ENCODE assay signal across 32 mouse cellular contexts in the genomic region with DNA sequence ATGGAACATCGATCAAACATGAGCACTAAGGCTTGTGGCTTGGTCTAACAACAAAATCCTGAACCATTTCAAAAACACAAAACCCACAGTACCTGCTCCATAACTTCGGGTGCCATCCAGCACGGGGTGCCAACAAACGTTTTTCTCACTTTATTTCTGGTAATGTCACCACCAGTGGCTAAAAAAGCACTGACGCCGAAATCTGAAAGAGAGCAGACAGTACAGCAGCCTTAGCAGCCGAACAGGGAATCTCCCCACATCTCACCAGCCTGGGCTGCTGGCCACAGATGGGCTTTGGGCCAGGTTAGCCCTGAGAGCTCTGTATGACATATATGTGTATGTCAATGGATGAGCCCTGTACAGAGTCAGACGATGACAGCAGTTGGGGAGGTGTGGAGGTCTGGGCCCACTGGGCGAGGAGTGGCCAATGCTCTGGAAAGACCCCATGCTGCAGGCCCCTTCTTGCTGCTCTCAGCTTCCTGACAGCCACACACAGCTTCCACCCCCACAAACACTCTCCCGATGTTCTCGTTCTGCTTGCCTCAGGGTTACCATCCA. TPM values are rescaled to one million over a fixed set of nuclear protein-coding genes. Genes with fewer than 3 reads are reported as not detected.
DNase-seq lines count a peak whose midpoint lies in the region; TF ChIP-seq lines count a peak whose summit lies in the region.
"Had no signal": no experiment of that assay in that cellular context is flagged by ENCODE, and none has a peak within 500 bp of the region (broad histone marks: within the 10 kb centered on the region; RNA-seq: fewer than 3 reads in every experiment).

No protein-coding gene starts in this region.

- TF ChIP-seq CTCF in CH12.LX (conservative IDR thresholded peaks at IDR 0.05 in 1 of 2, IDR thresholded peaks at IDR 0.05 in 1 of 2; ENCODE audit: low read depth in 2 of 2, low read length in 2 of 2), result no peak

- no peak for TF ChIP-seq EP300 in CH12.LX (IDR thresholded peaks at IDR 0.05; ENCODE audit: low read length)

- no peak for TF ChIP-seq RAD21 in CH12.LX (IDR thresholded peaks at IDR 0.05; ENCODE audit: low read depth, low read length)

- no peak overlapping the region for H3K27ac ChIP-seq in CH12.LX (ENCODE audit: insufficient read depth, low read depth)
- no peak overlapping the region for H3K27ac ChIP-seq in forebrain, embryonic 10.5 days
- H3K27ac ChIP-seq: embryonic facial prominence, embryonic 15.5 days; forebrain, embryonic 15.5 days; heart, embryonic 13.5 days; hindbrain, postnatal 0 days; neural tube, embryonic 13.5 days had no signal

- in situ Hi-C loops in CH12.LX (cut with MboI; ENCODE audit: low pct_ligation_motif_present, low pct_unique_long_range_greater_than_20kb, low sequenced_read_pairs), result no loop called here

- H3K4me3 ChIP-seq in CH12.LX (replicated peaks in 1 of 3; ENCODE audit: low read depth in 2 of 3, low read length in 2 of 3, poor library complexity in 1 of 3), result no peak overlapping the region
- H3K4me3 ChIP-seq in forebrain, embryonic 10.5 days, result no peak overlapping the region
- H3K4me3 ChIP-seq: embryonic facial prominence, embryonic 15.5 days; forebrain, embryonic 15.5 days; heart, embryonic 13.5 days; myocyte; neural tube, embryonic 13.5 days had no signal

- H3K4me2 ChIP-seq in CH12.LX (ENCODE audit: insufficient read depth, low read depth, poor library complexity, severe bottlenecking), result peak overlapping the region; percentile 52; the same call in 1 of the 2 replicates
- H3K4me2 ChIP-seq: embryonic facial prominence, embryonic 15.5 days; forebrain, embryonic 15.5 days; heart, embryonic 13.5 days; neural tube, embryonic 13.5 days had no signal

- DNase-seq in frontal cortex, postnatal 36 days (ENCODE audit: low spot score in 2 of 2), result peak; percentile 30 to 56
- no peak for DNase-seq in frontal cortex, postnatal 14 days (ENCODE audit: low spot score in 2 of 2)
- peak; percentile 38 for DNase-seq in CH12.LX (ENCODE audit: extremely low read depth)
- DNase-seq in induced T-regulatory cell, adult 2 months (ENCODE audit: low read depth), result peak; percentile 55
- peak; percentile 24 for DNase-seq in right cerebral cortex, postnatal 14 days
- no peak for DNase-seq in yolk sac, embryonic 10.5 days (ENCODE audit: low spot score)
- no peak for DNase-seq in forebrain, embryonic 10.5 days (ENCODE audit: extremely low spot score, low spot score)
- DNase-seq: adrenal gland, postnatal 10 days; cerebellum, adult 8-10 months; heart, postnatal 14 days; kidney, postnatal 25 days; layer of hippocampus, postnatal 36 days; lung, postnatal 4 days; retina, postnatal 1 day; spleen, adult 18-20 months; thymus, postnatal 14 days had no signal

- H3K9ac ChIP-seq in CH12.LX (ENCODE audit: insufficient read depth, low read depth), result no peak overlapping the region
- H3K9ac ChIP-seq: embryonic facial prominence, embryonic 15.5 days; forebrain, embryonic 15.5 days; heart, embryonic 13.5 days; neural tube, embryonic 13.5 days had no signal

- H3K36me3 ChIP-seq in CH12.LX (replicated peaks in 1 of 2; ENCODE audit: control insufficient read depth in 1 of 2, insufficient read depth in 1 of 2, low read length in 1 of 2), result peaks cover 13 to 49% of the 10 kb centered on the region in 2 experiments
- H3K36me3 ChIP-seq in forebrain, embryonic 10.5 days (replicated peaks), result peaks cover 68% of the 10 kb centered on the region

- WGBS in forebrain, embryonic 10.5 days, result 95% methylated on average over 11 of the region's 11 CpGs

- no peaks in the 10 kb centered on the region for H3K79me2 ChIP-seq in CH12.LX (replicated peaks; ENCODE audit: control insufficient read depth, extremely low read depth, insufficient read depth, poor library complexity, severe bottlenecking)

- H3K4me1 ChIP-seq in CH12.LX (ENCODE audit: control insufficient read depth in 1 of 2, insufficient read depth in 2 of 2), result peaks cover 24 to 73% of the 10 kb centered on the region in 2 experiments
- H3K4me1 ChIP-seq in forebrain, embryonic 10.5 days, result no peaks in the 10 kb centered on the region
- H3K4me1 ChIP-seq: embryonic facial prominence, embryonic 15.5 days; forebrain, embryonic 15.5 days; heart, embryonic 13.5 days; neural tube, embryonic 13.5 days had no signal

- no peaks in the 10 kb centered on the region for H3K27me3 ChIP-seq in CH12.LX (replicated peaks)
- H3K27me3 ChIP-seq in forebrain, embryonic 10.5 days (ENCODE audit: poor library complexity, severe bottlenecking), result no peaks in the 10 kb centered on the region
- H3K27me3 ChIP-seq: embryonic facial prominence, embryonic 15.5 days; forebrain, embryonic 15.5 days; heart, embryonic 13.5 days; neural tube, embryonic 13.5 days had no signal

- dilution Hi-C loops in CH12.LX (cut with MboI; ENCODE audit: extremely low pct_ligation_motif_present, extremely low pct_unique_long_range_greater_than_20kb, low sequenced_read_pairs), result no loop called here

- H3K9me3 ChIP-seq in CH12.LX (replicated peaks; ENCODE audit: low read length), result no peaks in the 10 kb centered on the region
- no peaks in the 10 kb centered on the region for H3K9me3 ChIP-seq in forebrain, embryonic 10.5 days
- H3K9me3 ChIP-seq: embryonic facial prominence, embryonic 15.5 days; forebrain, embryonic 15.5 days; heart, embryonic 13.5 days; neural tube, embryonic 13.5 days had no signal

- no peak for TF ChIP-seq POLR2A in CH12.LX (IDR thresholded peaks at IDR 0.05; ENCODE audit: low read depth, low read length)

TF ChIP-seq in CH12.LX, 34 proteins besides CTCF, POLR2A, EP300 and RAD21:
- TF ChIP-seq HCFC1 (IDR thresholded peaks at IDR 0.05; ENCODE audit: low read depth, low read length), result no peak
- TF ChIP-seq TCF12 (IDR thresholded peaks at IDR 0.05; ENCODE audit: low read depth, low read length), result 0 out of 2 replicates have a peak, but pooled peaks have one; percentile 23
- TF ChIP-seq MEF2A (IDR thresholded peaks at IDR 0.05; ENCODE audit: borderline replicate concordance, low read depth, low read length), result peak; percentile 43; the same call in 1 of the 2 replicates
- peak; percentile 6; the same call in 1 of the 2 replicates for TF ChIP-seq SIN3A (IDR thresholded peaks at IDR 0.05; ENCODE audit: low read length)
- TF ChIP-seq UBTF (IDR thresholded peaks at IDR 0.05; ENCODE audit: low read depth, low read length), result no peak
- no peak for TF ChIP-seq ETS1 (conservative IDR thresholded peaks at IDR 0.05; ENCODE audit: low read depth, low read length)
- TF ChIP-seq NELFE (IDR thresholded peaks at IDR 0.05; ENCODE audit: low read depth, low read length), result no peak
- no peak for TF ChIP-seq POLR2AphosphoS2 (IDR thresholded peaks at IDR 0.05; ENCODE audit: low read depth, low read length)

RNA-seq across cellular contexts. Expression of gene Oxsr1, which starts 53.6 kb away (rescaled TPM):
- total RNA-seq in CH12.LX (2012; rRNA removed), result 22.1 and 26.3 TPM in 2 replicates
- 36.1 and 41.2 TPM in 2 replicates for total RNA-seq in CH12.LX (2014; rRNA removed)
- polyA plus RNA-seq in CH12.LX (2012; ENCODE audit: insufficient read length, low read depth), result 31.7 and 33.3 TPM in 2 replicates
- polyA plus RNA-seq in forebrain, embryonic 10.5 days (2016; fragmentation: Nextera tagmentation; extraction: Ambion mirVana), result 14.2 and 14.3 TPM in 2 replicates

RNA-seq across cellular contexts. Expression of gene Slc22a13, which starts 59.8 kb away (rescaled TPM):
- total RNA-seq in CH12.LX (2012; rRNA removed) (not detected in 2 replicates), CH12.LX (2014; rRNA removed) (not detected in 2 replicates)
- not detected in 2 replicates for polyA plus RNA-seq in CH12.LX (2012; ENCODE audit: insufficient read length, low read depth)
- not detected in 2 replicates for polyA plus RNA-seq in forebrain, embryonic 10.5 days (2016; fragmentation: Nextera tagmentation; extraction: Ambion mirVana)
- total RNA-seq: adrenal gland, postnatal 10 days; gastrocnemius, adult 18-20 months; heart, postnatal 14 days; hindbrain, postnatal 0 days; layer of hippocampus, adult 8-10 months; liver, adult 2 months had no signal
- polyA plus RNA-seq: C2C12; embryonic facial prominence, embryonic 15.5 days; gonadal fat pad, adult 2 months; heart, embryonic 13.5 days; hindbrain, embryonic 11.5 days; hindbrain, postnatal 0 days; intestine, postnatal 0 days; limb, embryonic 11.5 days; lung, embryonic 16.5 days; midbrain, embryonic 16.5 days; myocyte; neural tube, embryonic 13.5 days had no signal

Comparison
In these comparisons a context has a peak if more than half of its experiments do, and no peak if none do; other contexts are left out.
1. DNase-seq: peak in frontal cortex, postnatal 36 days (2 of 2), CH12.LX (single experiment), induced T-regulatory cell, adult 2 months (single experiment) and right cerebral cortex, postnatal 14 days (single experiment); none in frontal cortex, postnatal 14 days (0 of 2), yolk sac, embryonic 10.5 days (single experiment) and forebrain, embryonic 10.5 days (single experiment).